Mouse (Mus musculus) cerebellum, adult 2 months (tissue): ENCODE measurements at regions not wholly inside any gene's neighbourhood (a gene's known extent, or its start where the extent isn't known, plus 50 kb on each side); places are given as distances from the start of the nearest gene placed in this dataset.

Experiments
- DNase-seq, 2 experiments: peaks; one replicate each; pipeline ENCODE4 v3.0.0; 2021
- H3K27ac ChIP-seq: fragments of 200-500 bp; 2 replicates; pipeline ENCODE4 v1.5.1; 2012; ENCODE audit warnings: low read length, control low read depth, inconsistent platforms; ENCODE audit not compliant: insufficient read depth
- H3K27me3 ChIP-seq: fragments of 200-500 bp; 2 replicates; pipeline ENCODE4 v1.6.1; 2012; ENCODE audit warnings: inconsistent platforms, mild to moderate bottlenecking, low read length, moderate library complexity; ENCODE audit not compliant: control insufficient read depth, insufficient read depth
- H3K4me1 ChIP-seq: fragments of 200-500 bp; 2 replicates; pipeline ENCODE4 v1.6.1; 2011; ENCODE audit warnings: low read length; ENCODE audit not compliant: control insufficient read depth, insufficient read depth
- H3K4me3 ChIP-seq: fragments of 200-500 bp; replicated peaks from 2 replicates; pipeline ENCODE3; 2011; ENCODE audit warnings: mild to moderate bottlenecking, low read depth, low read length, control low read depth; ENCODE audit not compliant: insufficient read depth
- CTCF ChIP-seq: fragments of 200-500 bp; IDR thresholded peaks from 2 replicates; pipeline ENCODE4 v1.5.1; 2011; ENCODE audit warnings: low read depth, mild to moderate bottlenecking, control low read depth, low read length, moderate library complexity, borderline replicate concordance; ENCODE audit not compliant: insufficient read depth
- POLR2A ChIP-seq: fragments of 200-500 bp; IDR thresholded peaks from 2 replicates; pipeline ENCODE4 v1.6.1; 2011; ENCODE audit warnings: low read length, control low read depth, borderline replicate concordance; ENCODE audit not compliant: insufficient read depth
- WGBS: fragments of 180-500 bp; shearing (Covaris S2); methylation state at CpG from one replicate; pipeline ENCODE4 v1.1.7; 2018; 5-methylcytosine and 5-hydroxymethylcytosine counted together

GRCm38 (mm10) chr4:55662041-55662440, 129.8 kb upstream of the Klf4 start:
- Histone ChIP-seq H3K4me3 (no peak overlapping the region), H3K4me1 (no peaks in the 10 kb centered on the region), H3K27me3 (no peaks in the 10 kb centered on the region; the same call in 1 of the 2 replicates), H3K27ac (no peak overlapping the region)
- WGBS, result 83% methylated on average over 5 of the region's 5 CpGs
- TF ChIP-seq CTCF (no peak), POLR2A (no peak)
- DNase-seq, result no peak

- Histone ChIP-seq H3K27ac (no peak overlapping the region), H3K27me3 (no peaks in the 10 kb centered on the region; the same call in 1 of the 2 replicates), H3K4me1 (no peaks in the 10 kb centered on the region), H3K4me3 (no peak overlapping the region)
- TF ChIP-seq POLR2A (no peak), CTCF (no peak)
- DNase-seq, result no peak
- 87% methylated on average over 6 of the region's 6 CpGs for WGBS
Observed at GRCm38 (mm10) chr4:55658904-55659303, 126.6 kb upstream of the Klf4 start.

GRCm38 (mm10) chr4:55655329-55655728, 123.1 kb upstream of the Klf4 start:
- H3K4me1 ChIP-seq, result 0 out of 2 replicates have a peak, but pooled peaks cover 4% of the 10 kb centered on the region
- no peak overlapping the region for H3K4me3 ChIP-seq
- no peak for DNase-seq
- 91% methylated on average over 2 of the region's 2 CpGs for WGBS
- no peak overlapping the region for H3K27ac ChIP-seq
- H3K27me3 ChIP-seq, result no peaks in the 10 kb centered on the region; the same call in 1 of the 2 replicates
- TF ChIP-seq CTCF (no peak), POLR2A (no peak)

GRCm38 (mm10) chr4:55652628-55653027, 120.4 kb upstream of the Klf4 start:
- Histone ChIP-seq H3K4me1 (0 out of 2 replicates have a peak, but pooled peaks cover 4% of the 10 kb centered on the region), H3K27ac (no peak overlapping the region), H3K4me3 (no peak overlapping the region), H3K27me3 (no peaks in the 10 kb centered on the region)
- DNase-seq, result no peak
- TF ChIP-seq CTCF (no peak), POLR2A (no peak)
- 85% methylated on average over 5 of the region's 5 CpGs for WGBS

- peak; percentile 13 to 18 for DNase-seq
- Histone ChIP-seq H3K4me3 (no peak overlapping the region), H3K4me1 (0 out of 2 replicates have a peak, but pooled peaks cover 4% of the 10 kb centered on the region), H3K27ac (no peak overlapping the region), H3K27me3 (no peaks in the 10 kb centered on the region)
- 31% methylated on average over 12 of the region's 12 CpGs for WGBS
- TF ChIP-seq POLR2A, result no peak
- no peak for TF ChIP-seq CTCF
Observed at GRCm38 (mm10) chr4:55651811-55652410, 119.6 kb upstream of the Klf4 start.

- no peaks in the 10 kb centered on the region for H3K27me3 ChIP-seq
- TF ChIP-seq CTCF (peak; percentile 21; the same call in 1 of the 2 replicates), POLR2A (peak; percentile 73)
- peak overlapping the region; percentile 70 for H3K4me3 ChIP-seq
- under 1% methylated on average over 56 of the region's 56 CpGs for WGBS
- H3K4me1 ChIP-seq, result 0 out of 2 replicates have a peak, but pooled peaks cover 4% of the 10 kb centered on the region
- peak; percentile 88 to 89 for DNase-seq
- peak overlapping the region; percentile 60 for H3K27ac ChIP-seq
Observed at GRCm38 (mm10) chr4:55651051-55651763, 118.9 kb upstream of the Klf4 start.

GRCm38 (mm10) chr4:55650186-55650585, 117.9 kb upstream of the Klf4 start:
- Histone ChIP-seq H3K27ac (no peak overlapping the region), H3K27me3 (no peaks in the 10 kb centered on the region), H3K4me1 (0 out of 2 replicates have a peak, but pooled peaks cover 4% of the 10 kb centered on the region), H3K4me3 (no peak overlapping the region)
- peak; percentile 10 to 12 for DNase-seq
- WGBS, result 60% methylated on average over 7 of the region's 7 CpGs
- TF ChIP-seq CTCF, result no peak
- TF ChIP-seq POLR2A, result no peak

GRCm38 (mm10) chr4:55648376-55648775, 116.1 kb upstream of the Klf4 start:
- TF ChIP-seq POLR2A, result no peak
- TF ChIP-seq CTCF, result no peak
- 73% methylated on average over 7 of the region's 7 CpGs for WGBS
- no peak overlapping the region for H3K27ac ChIP-seq
- 0 out of 2 replicates have a peak, but pooled peaks cover 4% of the 10 kb centered on the region for H3K4me1 ChIP-seq
- H3K27me3 ChIP-seq, result no peaks in the 10 kb centered on the region
- H3K4me3 ChIP-seq, result no peak overlapping the region
- no peak for DNase-seq

GRCm38 (mm10) chr4:55645432-55645831, 113.2 kb upstream of the Klf4 start:
- no peak overlapping the region for H3K4me3 ChIP-seq
- TF ChIP-seq POLR2A (no peak), CTCF (no peak)
- no peak for DNase-seq
- H3K4me1 ChIP-seq, result no peaks in the 10 kb centered on the region
- H3K27me3 ChIP-seq, result no peaks in the 10 kb centered on the region
- H3K27ac ChIP-seq, result no peak overlapping the region
- WGBS, result 55% methylated on average over 3 of the region's 3 CpGs
